Mouse (Mus musculus): ENCODE measurements around the gene Tgm2. TPM values are rescaled to one million over a fixed set of nuclear protein-coding genes. Genes with fewer than 3 reads are reported as not detected.

The Tgm2 gene
- polyA plus RNA-seq, 1 experiment = 15.8 TPM

- no peak for TF ChIP-seq CTCF (IDR thresholded peaks at IDR 0.05; ENCODE audit: borderline replicate concordance, insufficient read depth, low read length)
- Histone ChIP-seq H3K27ac (ENCODE audit: insufficient read depth, low read length) (no peak overlapping the region), H3K4me3 (ENCODE audit: insufficient read depth, low read length) (no peak overlapping the region), H3K4me1 (ENCODE audit: control insufficient read depth, insufficient read depth, low read length) (peaks cover 11% of the 10 kb centered on the region)
These were observed 77.7 kb downstream of the Tgm2 start for GRCm38 (mm10) chr2:158068444-158068971.

GRCm38 (mm10) chr2:158067260-158067824, 78.9 kb downstream of the Tgm2 start:
- H3K4me3 ChIP-seq (ENCODE audit: insufficient read depth, low read length) = no peak overlapping the region
- H3K27ac ChIP-seq (ENCODE audit: insufficient read depth, low read length) = no peak overlapping the region
- peaks cover 11% of the 10 kb centered on the region for H3K4me1 ChIP-seq (ENCODE audit: control insufficient read depth, insufficient read depth, low read length)
- no peak for TF ChIP-seq POLR2A (IDR thresholded peaks at IDR 0.05; ENCODE audit: low read depth, low read length)
- no peak for TF ChIP-seq CTCF (IDR thresholded peaks at IDR 0.05; ENCODE audit: borderline replicate concordance, insufficient read depth, low read length)

- H3K4me1 ChIP-seq (ENCODE audit: control insufficient read depth, insufficient read depth, low read length) = peaks cover 11% of the 10 kb centered on the region
- H3K4me3 ChIP-seq (ENCODE audit: insufficient read depth, low read length) = no peak overlapping the region
- no peak overlapping the region for H3K27ac ChIP-seq (ENCODE audit: insufficient read depth, low read length)
- TF ChIP-seq POLR2A (IDR thresholded peaks at IDR 0.05; ENCODE audit: low read depth, low read length) = no peak
- no peak for TF ChIP-seq CTCF (IDR thresholded peaks at IDR 0.05; ENCODE audit: borderline replicate concordance, insufficient read depth, low read length)
These were observed 79.8 kb downstream of the Tgm2 start for GRCm38 (mm10) chr2:158066456-158066855.

Other genes starting within 250 kb of the Tgm2 start
- gene Vstm2l, start 231.8 kb downstream of the Tgm2 start, polyA plus RNA-seq (2011; ENCODE audit: insufficient read length, low read depth, missing spikeins) = not detected in 2 replicates
- gene Tti1, start 118.0 kb downstream of the Tgm2 start, polyA plus RNA-seq (2011; ENCODE audit: insufficient read length, low read depth, missing spikeins) = 18.2 and 20.6 TPM in 2 replicates
- gene Rprd1b, start 117.9 kb downstream of the Tgm2 start, polyA plus RNA-seq (2011; ENCODE audit: insufficient read length, low read depth, missing spikeins) = 20.8 and 24.1 TPM in 2 replicates
- gene D630003M21Rik, start 82.8 kb upstream of the Tgm2 start, polyA plus RNA-seq (2011; ENCODE audit: insufficient read length, low read depth, missing spikeins) = 0.17 and 0.61 TPM in 2 replicates
- gene Bpi, start 111.7 kb upstream of the Tgm2 start, polyA plus RNA-seq (2011; ENCODE audit: insufficient read length, low read depth, missing spikeins) = not detected in 2 replicates
- 0.47 and 2.7 TPM in 2 replicates for gene Lbp, start 160.1 kb upstream of the Tgm2 start, polyA plus RNA-seq (2011; ENCODE audit: insufficient read length, low read depth, missing spikeins)
- 0.54 and 1.3 TPM in 2 replicates for gene Snhg11, start 229.2 kb upstream of the Tgm2 start, polyA plus RNA-seq (2011; ENCODE audit: insufficient read length, low read depth, missing spikeins)